12 mouse cellular contexts compared by ENCODE assay signal in genomic region chr19:3846676-3847604, GRCm38 (mm10). TPM values are rescaled to one million over a fixed set of nuclear protein-coding genes. Genes with fewer than 3 reads are reported as not detected.
DNase-seq lines count a peak whose midpoint lies in the region; ATAC-seq and TF ChIP-seq lines count a peak whose summit lies in the region.
"Had no signal": no experiment of that assay in that cellular context is flagged by ENCODE, and none has a peak within 500 bp of the region (broad histone marks: within the 10 kb centered on the region; RNA-seq: fewer than 3 reads in every experiment).

No protein-coding gene starts in this region.

- ATAC-seq in lung, embryonic 15.5 days (ENCODE audit: borderline replicate concordance, extremely low read depth, low FRiP score, low TSS enrichment) = no peak
- no peak for ATAC-seq in megakaryocyte, adult 5-6 weeks (ENCODE audit: poor library complexity, severe bottlenecking)

- 67% methylated on average over 10 of the region's 10 CpGs for WGBS in lung, embryonic 15.5 days

- H3K9ac ChIP-seq in lung, embryonic 15.5 days = no peak overlapping the region
- no peak overlapping the region for H3K9ac ChIP-seq in ES-E14 (ENCODE audit: insufficient read depth, low read depth, low read length, poor library complexity, severe bottlenecking)
- H3K9ac ChIP-seq: embryonic facial prominence, embryonic 15.5 days; heart, embryonic 13.5 days; liver, embryonic 15.5 days; neural tube, embryonic 12.5 days had no signal

- no peak overlapping the region for H3K4me3 ChIP-seq in lung, embryonic 15.5 days
- H3K4me3 ChIP-seq in ES-E14 (ENCODE audit: insufficient read depth in 1 of 2, low read depth in 1 of 2, low read length in 2 of 2, poor library complexity in 1 of 2, severe bottlenecking in 1 of 2) = peak overlapping the region; percentile 25 to 34; a peak in 1 of 4 replicates
- H3K4me3 ChIP-seq: embryonic facial prominence, embryonic 15.5 days; heart, embryonic 13.5 days; liver, embryonic 15.5 days; neural tube, embryonic 12.5 days had no signal

- no peaks in the 10 kb centered on the region for H3K27me3 ChIP-seq in lung, embryonic 15.5 days
- H3K27me3 ChIP-seq: embryonic facial prominence, embryonic 15.5 days; heart, embryonic 13.5 days; liver, embryonic 15.5 days; neural tube, embryonic 12.5 days had no signal

- in situ Hi-C loops in ES-E14 (cut with MboI; ENCODE audit: low sequenced_read_pairs in 2 of 2, unreplicated experiment in 2 of 2) = no loop called here

- no peaks in the 10 kb centered on the region for H3K9me3 ChIP-seq in lung, embryonic 15.5 days
- no peaks in the 10 kb centered on the region for H3K9me3 ChIP-seq in ES-E14 (ENCODE audit: control insufficient read depth, insufficient read depth, low read depth, low read length)
- H3K9me3 ChIP-seq: embryonic facial prominence, embryonic 15.5 days; heart, embryonic 13.5 days; liver, embryonic 15.5 days; neural tube, embryonic 12.5 days had no signal

- 0 out of 2 replicates have a peak overlapping the region, but pooled peaks have one; percentile 1 for H3K27ac ChIP-seq in lung, embryonic 15.5 days
- H3K27ac ChIP-seq in ES-E14 (ENCODE audit: insufficient read depth, low read depth, low read length, poor library complexity, severe bottlenecking) = no peak overlapping the region
- H3K27ac ChIP-seq: embryonic facial prominence, embryonic 15.5 days; heart, embryonic 13.5 days; liver, embryonic 15.5 days; neural tube, embryonic 12.5 days had no signal

- peak; percentile 64 for DNase-seq in cerebellum, adult 11-12 months
- DNase-seq in cerebellum, postnatal 36 days = no peak
- no peak for DNase-seq in lung, postnatal 36 days
- DNase-seq in A20 (ENCODE audit: low read depth, low spot score) = peak; percentile 86
- DNase-seq in ES-E14 (ENCODE audit: low read depth, low spot score) = no peak
- DNase-seq: right cerebral cortex, postnatal 14 days had no signal

- H3K36me3 ChIP-seq in lung, embryonic 15.5 days = no peaks in the 10 kb centered on the region
- H3K36me3 ChIP-seq in ES-E14 (ENCODE audit: control insufficient read depth, insufficient read depth, low read length, poor library complexity, severe bottlenecking) = no peaks in the 10 kb centered on the region
- H3K36me3 ChIP-seq: embryonic facial prominence, embryonic 15.5 days; heart, embryonic 13.5 days; liver, embryonic 15.5 days; neural tube, embryonic 12.5 days had no signal

- H3K4me2 ChIP-seq in lung, embryonic 15.5 days = no peak overlapping the region
- H3K4me2 ChIP-seq: embryonic facial prominence, embryonic 15.5 days; heart, embryonic 13.5 days; liver, embryonic 15.5 days; neural tube, embryonic 12.5 days had no signal

- peaks cover 30% of the 10 kb centered on the region for H3K4me1 ChIP-seq in lung, embryonic 15.5 days
- peaks cover 11 to 40% of the 10 kb centered on the region in 2 experiments for H3K4me1 ChIP-seq in ES-E14 (ENCODE audit: control insufficient read depth in 2 of 2, insufficient read depth in 2 of 2, low read length in 2 of 2, poor library complexity in 1 of 2)

TF ChIP-seq in ES-E14, 5 proteins besides CTCF, POLR2A, EP300 and RAD21:
- TF ChIP-seq ZC3H11A (IDR thresholded peaks at IDR 0.05; ENCODE audit: borderline replicate concordance, low read depth, low read length) = no peak
- TF ChIP-seq CHD2 (IDR thresholded peaks at IDR 0.05; ENCODE audit: low read depth, low read length) = no peak
- TF ChIP-seq HCFC1 (IDR thresholded peaks at IDR 0.05; ENCODE audit: borderline replicate concordance, insufficient read depth, low read length) = no peak
- no peak for TF ChIP-seq MAFK (IDR thresholded peaks at IDR 0.05; ENCODE audit: insufficient read depth, low read depth, low read length)
- no peak for TF ChIP-seq ZNF384 (IDR thresholded peaks at IDR 0.05; ENCODE audit: low read depth, low read length)

RNA-seq across cellular contexts. Expression of gene Chka, which starts 4.6 kb away (rescaled TPM):
- 55.8 and 68.1 TPM in 2 replicates for polyA plus RNA-seq in lung, embryonic 15.5 days (2015; fragmentation: Nextera tagmentation; extraction: Ambion mirVana)
- total RNA-seq in ES-E14 (2012; rRNA removed) = 79.6 and 86.1 TPM in 2 replicates
- total RNA-seq in megakaryocyte, adult 5-6 weeks (2015) = 15.9 and 18.9 TPM in 2 replicates
- 19.2 and 22.0 TPM in 2 replicates for total RNA-seq in megakaryocyte, adult 5-6 weeks (2017)

RNA-seq across cellular contexts. Expression of gene Tcirg1, which starts 60.0 kb away (rescaled TPM):
- polyA plus RNA-seq in lung, embryonic 15.5 days (2015; fragmentation: Nextera tagmentation; extraction: Ambion mirVana) = 46.6 and 53.1 TPM in 2 replicates
- total RNA-seq in ES-E14 (2012; rRNA removed) = 55.2 and 75.8 TPM in 2 replicates
- total RNA-seq in megakaryocyte, adult 5-6 weeks (2015) = 197 and 207 TPM in 2 replicates
- 315 and 316 TPM in 2 replicates for total RNA-seq in megakaryocyte, adult 5-6 weeks (2017)

Comparison
In these comparisons a context has a peak if more than half of its experiments do, and no peak if none do; other contexts are left out.
1. DNase-seq: peak in cerebellum, adult 11-12 months (single experiment) and A20 (single experiment); none in cerebellum, postnatal 36 days (0 of 2), lung, postnatal 36 days (single experiment) and ES-E14 (single experiment).